Mouse (Mus musculus) brain, embryonic 14.5 days (tissue): ENCODE measurements at regions not wholly inside any gene's neighbourhood (a gene's known extent, or its start where the extent isn't known, plus 50 kb on each side); places are given as distances from the start of the nearest gene placed in this dataset.

ENCODE experiments used
- DNase-seq: peaks from one replicate; pipeline ENCODE4 v3.0.0-alpha.2; 2011; ENCODE audit warnings: low read depth
- CTCF ChIP-seq: fragments of 200-500 bp; IDR thresholded peaks from 2 replicates; pipeline ENCODE4 v1.5.1; 2012; ENCODE audit warnings: inconsistent platforms, mild to moderate bottlenecking, moderate library complexity, borderline replicate concordance; ENCODE audit not compliant: insufficient read depth, insufficient read length; ENCODE audit errors: extremely low read depth
- POLR2A ChIP-seq: fragments of 200-500 bp; IDR thresholded peaks from 2 replicates; pipeline ENCODE4 v1.6.1; 2012; ENCODE audit warnings: mild to moderate bottlenecking, inconsistent platforms, borderline replicate concordance; ENCODE audit not compliant: poor library complexity, insufficient read depth, insufficient read length, severe bottlenecking; ENCODE audit errors: extremely low read depth

GRCm38 (mm10) chrX:47330969-47331368 is 561.8 kb downstream of the Smarca1 start:
- DNase-seq: no peak
- TF ChIP-seq CTCF (no peak), POLR2A (no peak)

GRCm38 (mm10) chrX:47328817-47329216 is 564.0 kb downstream of the Smarca1 start:
- peak; percentile 55 for DNase-seq
- no peak for TF ChIP-seq CTCF
- no peak for TF ChIP-seq POLR2A

DNA sequence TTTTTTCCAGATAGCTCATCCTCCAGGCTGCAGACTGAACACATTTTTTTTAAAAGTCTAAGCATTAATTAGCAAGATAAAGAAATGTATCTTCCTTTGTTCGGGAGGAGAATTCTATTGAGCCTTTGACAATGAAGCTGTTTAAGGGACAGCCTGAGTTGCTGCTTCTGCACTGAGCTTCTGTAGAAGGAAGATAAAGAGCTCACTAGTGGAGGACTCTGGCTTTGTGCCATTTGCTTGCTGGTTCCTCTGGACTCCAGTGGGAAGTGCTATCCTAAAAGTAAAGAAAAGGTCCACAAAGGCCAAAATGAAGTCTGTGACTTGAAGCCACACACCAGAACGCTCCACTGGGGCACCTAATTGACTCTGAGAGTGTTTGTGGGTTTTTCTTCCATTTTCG is 577.0 kb downstream of the Smarca1 start:
- no peak for TF ChIP-seq POLR2A
- no peak for TF ChIP-seq CTCF
- DNase-seq: peak; percentile 44

DNA sequence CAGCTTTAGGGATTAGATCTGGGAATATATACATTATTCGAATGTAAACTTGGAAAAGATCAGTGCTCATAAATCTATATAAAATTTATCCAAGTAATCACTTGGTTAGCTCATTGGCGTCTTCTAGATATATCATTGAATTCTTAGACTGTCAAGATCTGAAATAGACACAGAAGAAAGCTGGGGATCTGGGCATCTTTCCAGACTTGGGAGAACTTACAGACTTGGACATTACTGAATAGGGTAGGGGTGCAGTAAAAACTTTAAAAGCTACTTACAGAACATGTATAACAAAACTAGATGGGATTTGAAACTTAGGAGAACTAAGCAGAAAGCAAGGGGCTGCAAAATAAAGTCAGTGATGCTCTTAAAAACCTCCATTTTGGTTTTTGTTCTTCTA is 585.6 kb downstream of the Smarca1 start:
- no peak for TF ChIP-seq CTCF
- TF ChIP-seq POLR2A: no peak
- DNase-seq: no peak

GRCm38 (mm10) chrX:47303547-47303946 is 589.2 kb downstream of the Smarca1 start:
- peak; percentile 37 for DNase-seq
- TF ChIP-seq POLR2A: no peak
- no peak for TF ChIP-seq CTCF

DNA sequence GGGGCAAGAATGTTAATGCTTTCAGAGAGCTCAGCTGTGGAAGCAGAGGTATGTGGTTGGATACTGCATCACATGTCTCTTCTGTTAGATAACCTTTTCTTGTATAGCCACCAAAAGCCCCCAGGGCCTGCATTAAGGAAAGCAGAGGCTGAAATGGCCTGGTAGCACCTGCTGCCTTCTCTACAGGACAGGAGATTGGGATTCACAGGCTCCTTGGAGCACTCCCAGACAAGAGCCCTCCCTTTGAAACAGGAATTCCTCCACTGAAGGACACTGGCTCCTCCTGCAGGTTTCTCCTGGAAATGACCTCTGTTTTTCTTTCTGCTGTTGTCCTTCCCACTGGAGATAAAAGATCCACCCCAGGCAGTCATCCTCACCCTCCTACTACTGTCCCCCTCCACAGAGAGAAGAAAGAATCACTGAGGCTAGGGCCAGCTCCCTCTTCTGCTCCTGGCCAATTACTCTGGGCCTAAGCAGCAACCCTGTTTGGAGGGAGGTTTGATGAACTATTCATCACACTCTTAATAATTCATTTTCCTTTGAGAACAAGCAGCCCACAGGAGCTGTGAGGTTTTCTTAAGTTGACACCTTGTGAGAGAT is 600.1 kb downstream of the Smarca1 start:
- DNase-seq: peak; percentile 73
- TF ChIP-seq POLR2A (no peak), CTCF (peak; percentile 67)
